Mouse (Mus musculus) skeletal muscle tissue, adult 2 months (tissue): ENCODE measurements around the gene Galnt10.

Experiments
- DNase-seq: peaks from one replicate; pipeline ENCODE4 v3.0.0-alpha.2; 2012; ENCODE audit warnings: low read depth, low spot score

The Galnt10 gene

GRCm38 (mm10) chr11:57658214-57658613, 13.0 kb downstream of the Galnt10 start:
- DNase-seq, result no peak

- DNase-seq, result no peak
These were observed 13.5 kb downstream of the Galnt10 start for GRCm38 (mm10) chr11:57658751-57659150.

- DNase-seq, result no peak
These were observed 14.9 kb downstream of the Galnt10 start for GRCm38 (mm10) chr11:57660156-57660555.

- DNase-seq, result no peak
These were observed 15.6 kb downstream of the Galnt10 start for GRCm38 (mm10) chr11:57660814-57661213.

GRCm38 (mm10) chr11:57661492-57662229, 16.4 kb downstream of the Galnt10 start:
- no peak for DNase-seq

- no peak for DNase-seq
These were observed 17.0 kb downstream of the Galnt10 start for GRCm38 (mm10) chr11:57662231-57662630.

- no peak for DNase-seq
These were observed 18.0 kb downstream of the Galnt10 start for GRCm38 (mm10) chr11:57663271-57663670.

- no peak for DNase-seq
These were observed 19.5 kb downstream of the Galnt10 start for GRCm38 (mm10) chr11:57664741-57665140.

GRCm38 (mm10) chr11:57668271-57668670, 23.0 kb downstream of the Galnt10 start:
- no peak for DNase-seq

GRCm38 (mm10) chr11:57669522-57669921, 24.3 kb downstream of the Galnt10 start:
- no peak for DNase-seq

- no peak for DNase-seq
These were observed 26.0 kb downstream of the Galnt10 start for GRCm38 (mm10) chr11:57671120-57671697.

- no peak for DNase-seq
These were observed 26.6 kb downstream of the Galnt10 start for GRCm38 (mm10) chr11:57671797-57672196.

GRCm38 (mm10) chr11:57672995-57673394, 27.8 kb downstream of the Galnt10 start:
- DNase-seq, result no peak

GRCm38 (mm10) chr11:57673977-57674687, 28.9 kb downstream of the Galnt10 start:
- DNase-seq, result no peak

GRCm38 (mm10) chr11:57677261-57677660, 32.0 kb downstream of the Galnt10 start:
- DNase-seq, result no peak

GRCm38 (mm10) chr11:57682589-57682988, 37.3 kb downstream of the Galnt10 start:
- no peak for DNase-seq

- DNase-seq, result no peak
These were observed 37.9 kb downstream of the Galnt10 start for GRCm38 (mm10) chr11:57683125-57683524.

- peak; percentile 71 for DNase-seq
These were observed 38.7 kb downstream of the Galnt10 start for GRCm38 (mm10) chr11:57683931-57684330.

GRCm38 (mm10) chr11:57684891-57685290, 39.6 kb downstream of the Galnt10 start:
- no peak for DNase-seq

GRCm38 (mm10) chr11:57685689-57686454, 40.6 kb downstream of the Galnt10 start:
- DNase-seq, result no peak

- DNase-seq, result no peak
These were observed 41.6 kb downstream of the Galnt10 start for GRCm38 (mm10) chr11:57686797-57687196.

GRCm38 (mm10) chr11:57687258-57687657, 42.0 kb downstream of the Galnt10 start:
- DNase-seq, result no peak
